Mouse (Mus musculus) liver, embryonic 15.5 days (tissue): ENCODE measurements around the gene Map3k13. TPM values are rescaled to one million over a fixed set of nuclear protein-coding genes. Genes with fewer than 3 reads are reported as not detected.

Experiments used
- ATAC-seq: fragments of 200-750 bp; cut with Nextera tagmentation; 2 replicates; pipeline ENCODE4 v1.8.0; 2017; ENCODE audit warnings: moderate number of reproducible peaks, mild to moderate bottlenecking, moderate library complexity; ENCODE audit not compliant: insufficient read depth
- H3K27ac ChIP-seq: fragments of 300-500 bp; sonication (generic); replicated peaks from 2 replicates; pipeline ENCODE4 v1.5.1; 2015; ENCODE audit warnings: mild to moderate bottlenecking, inconsistent platforms
- H3K27me3 ChIP-seq: fragments of 300-500 bp; sonication (generic); 2 replicates; pipeline ENCODE4 v1.6.1; 2015; ENCODE audit warnings: mild to moderate bottlenecking, inconsistent platforms
- H3K36me3 ChIP-seq: fragments of 300-500 bp; sonication (generic); replicated peaks from 2 replicates; pipeline ENCODE4 v1.6.1; 2015; ENCODE audit warnings: moderate library complexity, mild to moderate bottlenecking, inconsistent platforms
- H3K4me1 ChIP-seq: fragments of 300-500 bp; sonication (generic); replicated peaks from 2 replicates; pipeline ENCODE4 v1.6.1; 2015; ENCODE audit warnings: inconsistent platforms
- H3K4me2 ChIP-seq: fragments of 300-500 bp; sonication (generic); 2 replicates; pipeline ENCODE4 v1.6.1; 2015; ENCODE audit warnings: moderate library complexity, mild to moderate bottlenecking, inconsistent platforms
- H3K4me3 ChIP-seq: fragments of 300-500 bp; sonication (generic); replicated peaks from 2 replicates; pipeline ENCODE4 v1.5.1; 2015; ENCODE audit warnings: mild to moderate bottlenecking, inconsistent platforms
- H3K9ac ChIP-seq: fragments of 300-500 bp; sonication (generic); 2 replicates; pipeline ENCODE4 v1.6.1; 2015; ENCODE audit warnings: moderate library complexity, mild to moderate bottlenecking, inconsistent platforms
- H3K9me3 ChIP-seq: fragments of 300-500 bp; sonication (generic); replicated peaks from 2 replicates; pipeline ENCODE4 v1.6.1; 2016; ENCODE audit warnings: inconsistent platforms
- WGBS: fragments of 180-500 bp; shearing (Covaris S2); methylation state at CpG from one replicate; pipeline ENCODE4 v1.1.7; 2015; ENCODE audit warnings: mixed read lengths; ENCODE audit not compliant: insufficient replicate concordance; 5-methylcytosine and 5-hydroxymethylcytosine counted together
- polyA plus RNA-seq: library from polyadenylated mRNA; unstranded; fragments of >200 nt; fragmentation: Nextera tagmentation; extraction: Ambion mirVana; gene quantifications from 2 replicates; pipeline ENCODE4 v1.2.1, GENCODE M21; 2015

Gene Map3k13
- polyA plus RNA-seq, 1 experiment from 2014 or later, result 0.38 TPM

DNA sequence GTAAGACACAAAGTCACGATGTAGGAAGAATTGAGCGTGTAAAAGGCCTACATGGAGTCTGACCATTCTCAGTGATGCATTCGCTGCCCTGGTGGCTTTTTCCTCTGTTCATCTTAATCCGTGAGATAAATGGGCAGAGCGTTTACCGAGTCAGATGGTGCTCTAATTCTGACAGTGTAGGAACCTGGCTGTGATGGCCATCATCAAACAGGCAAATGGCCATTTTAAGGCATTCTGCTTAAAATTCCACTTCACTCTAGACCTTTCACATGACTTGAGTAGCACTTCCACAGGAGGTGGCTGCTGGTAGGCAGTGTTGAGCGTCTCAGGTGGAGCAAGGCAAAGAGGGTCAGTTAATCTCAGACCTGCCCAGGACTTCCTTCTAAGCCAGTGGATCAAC lies 58.2 kb downstream of the Map3k13 start:
- 73% methylated on average over 7 of the region's 7 CpGs for WGBS
- H3K9ac ChIP-seq, result no peak overlapping the region
- H3K27me3 ChIP-seq, result no peaks in the 10 kb centered on the region
- H3K4me3 ChIP-seq, result no peak overlapping the region
- no peak overlapping the region for H3K27ac ChIP-seq
- ATAC-seq, result no peak
- H3K4me2 ChIP-seq, result no peak overlapping the region
- H3K36me3 ChIP-seq, result no peaks in the 10 kb centered on the region
- H3K4me1 ChIP-seq, result no peaks in the 10 kb centered on the region
- no peaks in the 10 kb centered on the region for H3K9me3 ChIP-seq

- 57% methylated on average over 7 of the region's 7 CpGs for WGBS
- no peaks in the 10 kb centered on the region for H3K4me1 ChIP-seq
- no peaks in the 10 kb centered on the region for H3K9me3 ChIP-seq
- H3K27ac ChIP-seq, result no peak overlapping the region
- H3K9ac ChIP-seq, result no peak overlapping the region
- H3K4me2 ChIP-seq, result no peak overlapping the region
- ATAC-seq, result no peak
- H3K27me3 ChIP-seq, result no peaks in the 10 kb centered on the region
- H3K4me3 ChIP-seq, result no peak overlapping the region
- no peaks in the 10 kb centered on the region for H3K36me3 ChIP-seq
Measured at GRCm38 (mm10) chr16:21853446-21853941, 59.3 kb downstream of the Map3k13 start.

DNA sequence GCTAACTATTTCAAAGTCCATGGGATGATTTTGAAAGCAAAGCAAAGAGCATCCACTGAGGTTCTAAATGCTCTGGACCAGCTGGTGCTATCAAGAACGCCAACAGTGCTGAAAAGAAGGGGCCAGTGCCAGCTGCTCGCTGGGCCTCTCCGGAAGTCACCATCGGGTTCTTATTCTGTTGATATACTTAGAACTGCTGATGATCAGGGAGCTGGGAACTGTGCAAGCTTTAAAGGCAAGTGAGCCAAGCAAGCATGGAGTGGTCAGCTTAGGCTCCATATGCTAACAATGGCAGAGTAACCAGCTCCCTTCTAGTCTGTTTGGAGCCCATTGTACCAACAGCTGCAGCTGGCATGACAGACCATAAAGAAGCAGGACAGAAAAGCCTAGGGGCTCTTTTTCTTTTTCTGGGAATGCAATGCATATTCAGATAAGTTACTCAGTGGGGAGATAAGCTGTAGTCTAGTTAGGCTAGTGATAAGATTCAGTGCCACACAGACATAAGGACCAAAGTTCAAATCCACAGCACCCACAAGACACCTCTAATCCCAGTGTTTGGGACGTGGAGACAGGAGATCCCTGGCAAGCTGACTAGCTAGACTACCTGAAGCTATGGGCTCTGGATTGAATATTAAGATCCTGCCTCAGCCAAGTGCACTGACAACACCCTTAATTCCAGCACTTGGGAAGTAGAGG lies 60.6 kb downstream of the Map3k13 start:
- Histone ChIP-seq H3K36me3 (no peaks in the 10 kb centered on the region), H3K27ac (no peak overlapping the region), H3K4me2 (no peak overlapping the region), H3K9me3 (no peaks in the 10 kb centered on the region), H3K4me1 (no peaks in the 10 kb centered on the region), H3K27me3 (no peaks in the 10 kb centered on the region), H3K4me3 (no peak overlapping the region), H3K9ac (no peak overlapping the region)
- ATAC-seq, result no peak
- WGBS, result 67% methylated on average over 5 of the region's 5 CpGs

DNA sequence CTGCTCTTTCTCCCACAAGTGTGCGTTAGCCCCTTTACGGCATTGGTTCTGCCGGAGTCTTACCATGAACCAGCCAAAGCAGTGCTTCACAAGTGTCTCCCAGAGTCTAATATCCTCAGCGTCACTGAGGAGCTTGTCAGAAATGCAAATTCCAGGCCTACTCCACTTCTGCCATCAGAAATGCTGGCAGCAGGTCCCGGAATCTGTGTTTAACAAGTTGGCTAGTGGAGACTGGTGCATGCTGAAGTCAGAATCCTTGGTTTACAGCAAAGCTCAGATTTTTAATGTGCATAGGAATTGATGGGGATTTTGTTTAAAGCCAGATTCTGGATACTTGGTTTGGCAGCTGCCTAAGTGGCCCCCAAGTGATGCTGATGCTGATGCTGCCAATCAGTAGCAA lies 62.0 kb downstream of the Map3k13 start:
- WGBS, result 80% methylated on average over 5 of the region's 5 CpGs

DNA sequence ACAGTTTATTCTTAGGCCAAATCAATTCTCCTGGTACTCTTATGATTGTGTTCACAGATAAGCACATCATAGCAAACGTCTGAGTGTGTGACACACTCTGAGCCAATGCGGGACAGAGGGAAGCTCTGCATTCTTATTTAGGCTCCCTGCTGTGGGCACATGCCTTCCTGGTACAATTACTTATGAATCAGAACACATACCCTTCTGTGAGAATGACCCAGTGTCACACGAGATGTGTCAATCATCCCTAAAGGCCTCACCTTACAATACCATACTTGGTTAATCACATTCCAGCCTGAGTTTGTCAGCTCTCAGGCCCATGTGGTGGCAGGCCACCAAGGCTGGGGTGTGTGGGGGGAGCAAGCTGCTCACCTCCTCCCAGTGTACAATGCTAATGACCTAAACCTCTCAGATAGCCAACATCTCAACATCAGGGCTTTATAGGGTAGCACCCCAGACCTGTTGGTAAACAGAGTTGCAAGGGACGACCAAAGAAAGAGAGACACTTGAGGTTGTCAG lies 63.0 kb downstream of the Map3k13 start:
- Histone ChIP-seq H3K27ac (no peak overlapping the region), H3K27me3 (no peaks in the 10 kb centered on the region), H3K4me2 (no peak overlapping the region), H3K9ac (no peak overlapping the region), H3K4me3 (no peak overlapping the region), H3K9me3 (no peaks in the 10 kb centered on the region), H3K36me3 (no peaks in the 10 kb centered on the region), H3K4me1 (no peaks in the 10 kb centered on the region)
- no peak for ATAC-seq
- WGBS, result 53% methylated on average over 4 of the region's 4 CpGs

More for the DNA sequence above, 62.0 kb downstream of the Map3k13 start:
- H3K4me1 ChIP-seq, result no peaks in the 10 kb centered on the region
- no peaks in the 10 kb centered on the region for H3K9me3 ChIP-seq
- no peak overlapping the region for H3K4me3 ChIP-seq
- H3K27me3 ChIP-seq, result no peaks in the 10 kb centered on the region
- H3K36me3 ChIP-seq, result no peaks in the 10 kb centered on the region
- ATAC-seq, result no peak
- no peak overlapping the region for H3K4me2 ChIP-seq
- H3K9ac ChIP-seq, result no peak overlapping the region
- no peak overlapping the region for H3K27ac ChIP-seq

GRCm38 (mm10) chr16:21858163-21858562 lies 64.0 kb downstream of the Map3k13 start:
- H3K4me3 ChIP-seq, result no peak overlapping the region
- H3K36me3 ChIP-seq, result no peaks in the 10 kb centered on the region
- H3K4me2 ChIP-seq, result no peak overlapping the region
- no peaks in the 10 kb centered on the region for H3K27me3 ChIP-seq
- 58% methylated on average over 6 of the region's 6 CpGs for WGBS
- no peak overlapping the region for H3K9ac ChIP-seq
- no peak for ATAC-seq
- no peaks in the 10 kb centered on the region for H3K9me3 ChIP-seq
- H3K4me1 ChIP-seq, result no peaks in the 10 kb centered on the region
- no peak overlapping the region for H3K27ac ChIP-seq

DNA sequence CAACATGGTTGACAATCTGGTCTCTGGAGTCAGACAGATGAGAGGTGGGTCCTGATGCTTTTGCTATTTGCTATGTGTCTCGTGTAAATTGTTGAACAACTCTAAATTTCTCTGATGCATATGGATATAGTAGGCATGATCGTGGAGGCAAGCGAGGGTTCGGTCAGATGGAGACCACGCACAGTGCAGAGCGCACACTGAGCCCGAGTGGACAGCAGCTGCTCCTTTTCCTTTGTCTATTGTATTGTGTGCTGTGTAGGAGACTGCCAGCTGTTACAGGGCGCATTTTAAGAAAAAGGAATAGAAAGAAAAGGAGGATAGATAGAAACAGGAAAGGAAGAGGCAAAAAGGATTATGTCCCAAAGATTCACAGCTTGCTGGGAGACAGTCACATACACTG lies 64.7 kb downstream of the Map3k13 start:
- ATAC-seq, result no peak
- WGBS, result 74% methylated on average over 8 of the region's 8 CpGs
- no peak overlapping the region for H3K27ac ChIP-seq

GRCm38 (mm10) chr16:21862448-21862847 lies 68.3 kb downstream of the Map3k13 start:
- WGBS, result 65% methylated on average over 3 of the region's 3 CpGs
- H3K4me3 ChIP-seq, result no peak overlapping the region
- no peak overlapping the region for H3K9ac ChIP-seq
- H3K27ac ChIP-seq, result no peak overlapping the region
- H3K36me3 ChIP-seq, result no peaks in the 10 kb centered on the region
- ATAC-seq, result no peak
- H3K27me3 ChIP-seq, result no peaks in the 10 kb centered on the region
- no peak overlapping the region for H3K4me2 ChIP-seq
- no peaks in the 10 kb centered on the region for H3K9me3 ChIP-seq
- H3K4me1 ChIP-seq, result peaks cover 5% of the 10 kb centered on the region; the same call in 1 of the 2 replicates

More for the DNA sequence above, 64.7 kb downstream of the Map3k13 start:
- Histone ChIP-seq H3K4me1 (no peaks in the 10 kb centered on the region), H3K9ac (no peak overlapping the region), H3K9me3 (no peaks in the 10 kb centered on the region), H3K36me3 (no peaks in the 10 kb centered on the region), H3K4me3 (no peak overlapping the region), H3K4me2 (no peak overlapping the region), H3K27me3 (no peaks in the 10 kb centered on the region)

DNA sequence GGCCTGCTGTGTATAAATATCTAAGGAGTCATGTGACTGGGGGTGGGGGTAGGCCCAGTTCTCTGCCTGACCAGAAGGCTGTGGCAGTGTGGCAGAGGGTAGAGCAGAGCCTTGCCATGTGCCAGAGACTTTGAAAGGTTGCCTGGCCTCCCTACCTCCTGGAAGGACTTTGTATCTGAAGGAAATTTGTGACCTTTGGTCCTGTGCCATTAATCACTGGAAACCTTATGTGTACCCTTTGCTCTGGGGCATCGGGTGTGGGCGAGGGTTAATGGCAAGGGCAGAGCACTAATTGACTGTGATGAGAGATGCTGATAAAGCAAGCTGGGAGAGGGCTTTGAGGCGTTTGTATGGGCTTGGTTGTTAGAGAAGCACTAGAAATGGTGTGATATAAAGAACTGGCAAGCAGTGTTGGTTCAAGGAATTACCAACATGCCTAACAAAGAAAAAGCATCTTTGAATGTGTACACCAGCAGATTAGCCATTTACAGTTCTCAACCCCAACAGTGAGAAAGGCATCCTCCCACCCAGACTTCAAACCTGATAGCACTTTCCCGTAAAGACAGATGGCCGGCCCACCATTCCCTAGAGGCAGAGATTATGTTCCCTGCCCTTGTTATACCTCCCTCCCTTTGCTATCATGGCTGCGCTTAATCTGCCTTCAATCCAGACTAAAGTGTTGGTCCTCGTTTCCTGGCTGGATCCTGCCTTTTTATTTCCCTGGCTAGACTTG lies 71.3 kb downstream of the Map3k13 start:
- no peak overlapping the region for H3K9ac ChIP-seq
- H3K4me2 ChIP-seq, result no peak overlapping the region
- no peak overlapping the region for H3K4me3 ChIP-seq
- no peak for ATAC-seq
- H3K9me3 ChIP-seq, result no peaks in the 10 kb centered on the region
- no peaks in the 10 kb centered on the region for H3K27me3 ChIP-seq
- WGBS, result 52% methylated on average over 7 of the region's 7 CpGs
- peaks cover 5% of the 10 kb centered on the region; the same call in 1 of the 2 replicates for H3K4me1 ChIP-seq
- H3K27ac ChIP-seq, result no peak overlapping the region
- no peaks in the 10 kb centered on the region for H3K36me3 ChIP-seq

DNA sequence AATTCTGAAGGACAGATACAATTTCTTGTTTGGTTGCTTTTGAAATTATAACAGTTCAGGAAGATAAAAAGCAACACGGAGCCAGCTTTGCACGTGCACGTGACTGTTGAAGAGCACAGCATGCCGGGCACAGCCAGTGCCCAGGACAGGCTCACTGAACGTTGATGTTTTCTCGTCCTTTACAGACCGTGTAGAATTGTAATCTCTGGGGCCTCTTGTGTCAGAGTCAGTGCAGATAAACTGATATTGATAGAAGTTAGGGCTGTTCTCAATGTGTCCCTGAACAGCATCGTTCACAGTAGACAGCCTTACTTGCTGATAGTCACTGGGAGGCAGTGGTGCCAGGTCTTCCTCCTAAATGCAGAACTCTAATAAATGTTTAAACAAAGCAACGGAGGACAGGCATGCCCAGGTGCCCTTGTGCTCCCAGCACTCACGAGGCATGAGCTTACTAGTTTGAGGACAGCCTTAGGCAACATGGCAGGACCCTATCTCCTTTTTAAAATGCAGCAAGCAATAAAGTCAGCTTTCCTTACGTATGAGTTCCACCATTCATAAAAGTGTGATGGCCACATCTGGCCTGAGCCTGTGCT lies 71.9 kb downstream of the Map3k13 start:
- Histone ChIP-seq H3K9ac (no peak overlapping the region), H3K4me1 (peaks cover 5% of the 10 kb centered on the region; the same call in 1 of the 2 replicates), H3K36me3 (no peaks in the 10 kb centered on the region), H3K9me3 (no peaks in the 10 kb centered on the region), H3K4me3 (no peak overlapping the region), H3K27me3 (no peaks in the 10 kb centered on the region), H3K4me2 (no peak overlapping the region), H3K27ac (no peak overlapping the region)
- 62% methylated on average over 11 of the region's 11 CpGs for WGBS
- ATAC-seq, result no peak

DNA sequence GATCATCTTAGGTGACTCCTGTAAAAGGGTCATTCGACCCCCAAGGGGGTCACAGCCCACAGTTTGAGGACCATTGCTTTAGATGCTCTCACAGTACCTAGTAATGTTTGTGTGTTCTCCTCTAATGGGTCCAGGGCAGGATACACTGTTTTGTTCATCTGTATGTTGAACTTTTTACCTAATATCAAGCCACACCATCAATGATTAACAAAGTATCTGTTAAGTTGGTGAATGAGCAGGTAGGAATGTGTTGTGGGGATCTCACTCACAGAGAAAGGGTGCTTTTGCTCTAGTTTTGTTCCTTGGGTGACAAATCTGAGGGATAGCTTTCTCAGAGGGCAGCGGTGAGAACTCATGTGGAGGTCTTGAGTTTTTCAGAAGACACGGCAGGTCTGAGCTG lies 73.6 kb downstream of the Map3k13 start:
- H3K27ac ChIP-seq, result no peak overlapping the region
- no peaks in the 10 kb centered on the region for H3K36me3 ChIP-seq
- H3K4me2 ChIP-seq, result no peak overlapping the region
- no peak for ATAC-seq
- H3K9ac ChIP-seq, result no peak overlapping the region
- 57% methylated on average over 3 of the region's 3 CpGs for WGBS
- peaks cover 5% of the 10 kb centered on the region; the same call in 1 of the 2 replicates for H3K4me1 ChIP-seq
- no peaks in the 10 kb centered on the region for H3K9me3 ChIP-seq
- H3K27me3 ChIP-seq, result no peaks in the 10 kb centered on the region
- H3K4me3 ChIP-seq, result no peak overlapping the region
